Mouse (Mus musculus) ES-E14 (cell line): ENCODE measurements at regions not wholly inside any gene's neighbourhood (a gene's known extent, or its start where the extent isn't known, plus 50 kb on each side); places are given as distances from the start of the nearest gene placed in this dataset.

Experiments
- CHD2 ChIP-seq: IDR thresholded peaks from 2 replicates; pipeline ENCODE4 v1.6.1; 2014; ENCODE audit warnings: mild to moderate bottlenecking, low read depth, low read length, inconsistent platforms
- HCFC1 ChIP-seq: IDR thresholded peaks from 2 replicates; pipeline ENCODE4 v1.6.1; 2012; ENCODE audit warnings: low read length, inconsistent platforms, borderline replicate concordance; ENCODE audit not compliant: insufficient read depth
- MAFK ChIP-seq: IDR thresholded peaks from 2 replicates; pipeline ENCODE4 v1.6.1; 2014; ENCODE audit warnings: mild to moderate bottlenecking, low read depth, low read length, inconsistent platforms; ENCODE audit not compliant: insufficient read depth
- ZC3H11A ChIP-seq: IDR thresholded peaks from 2 replicates; pipeline ENCODE4 v1.6.1; 2012; ENCODE audit warnings: low read depth, mild to moderate bottlenecking, inconsistent platforms, low read length, borderline replicate concordance
- ZNF384 ChIP-seq: IDR thresholded peaks from 2 replicates; pipeline ENCODE4 v1.6.1; 2012; ENCODE audit warnings: low read depth, low read length, inconsistent platforms

DNA sequence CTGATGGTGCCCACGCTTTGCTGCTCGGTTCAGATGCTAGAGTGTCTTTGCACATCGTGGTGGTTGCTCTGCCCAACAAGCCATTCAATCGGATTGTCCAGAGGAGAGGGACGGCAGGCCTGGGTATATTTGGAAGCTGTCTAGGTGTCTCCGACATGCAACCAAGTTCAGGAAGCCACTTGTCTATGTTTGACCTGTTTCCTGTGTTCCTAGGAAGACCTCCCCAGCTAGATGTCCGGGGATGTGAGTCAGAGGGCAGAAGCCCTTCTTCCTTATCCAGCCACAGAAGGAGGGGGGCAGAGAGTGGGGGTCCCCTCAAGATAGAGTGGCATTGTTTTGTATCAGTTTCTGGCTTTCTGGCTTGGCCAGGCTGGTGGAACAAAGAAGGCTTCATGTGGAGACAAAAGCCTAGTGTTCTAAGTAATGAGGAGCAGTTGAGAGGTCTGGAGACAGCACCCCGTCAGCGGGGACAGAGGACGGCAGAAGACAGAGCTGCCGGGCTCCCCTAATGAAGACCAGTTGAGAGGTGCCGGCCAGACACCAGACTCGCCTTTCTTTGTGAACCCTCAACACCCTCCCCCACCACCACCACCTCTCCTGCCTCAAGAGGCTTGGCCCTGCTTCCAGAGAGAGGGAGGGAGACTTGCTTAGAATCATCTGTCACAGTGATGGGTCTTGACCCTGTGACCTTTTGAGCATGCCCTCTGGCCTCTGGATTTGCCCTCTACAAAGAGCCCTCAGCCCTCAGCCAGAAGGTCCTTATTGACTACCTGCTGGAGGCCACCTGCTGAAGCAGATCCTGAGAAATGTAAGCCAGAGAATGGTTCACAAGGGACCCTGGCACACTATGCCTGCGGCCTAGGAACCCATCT is 207.6 kb upstream of the Tbx3 start:
- TF ChIP-seq CHD2 (no peak), HCFC1 (no peak), ZC3H11A (no peak), MAFK (no peak), ZNF384 (no peak)
